Mouse (Mus musculus): ENCODE measurements around the gene Cbs. TPM values are rescaled to one million over a fixed set of nuclear protein-coding genes. Genes with fewer than 3 reads are reported as not detected.

Cbs gene
- 4.7 and 4.8 TPM in 2 replicates for polyA plus RNA-seq (2012; rRNA removed)
- polyA plus RNA-seq (2014; fragmentation: Nextera tagmentation; extraction: Ambion mirVana), result 3.9 and 4.6 TPM in 2 replicates

DNA sequence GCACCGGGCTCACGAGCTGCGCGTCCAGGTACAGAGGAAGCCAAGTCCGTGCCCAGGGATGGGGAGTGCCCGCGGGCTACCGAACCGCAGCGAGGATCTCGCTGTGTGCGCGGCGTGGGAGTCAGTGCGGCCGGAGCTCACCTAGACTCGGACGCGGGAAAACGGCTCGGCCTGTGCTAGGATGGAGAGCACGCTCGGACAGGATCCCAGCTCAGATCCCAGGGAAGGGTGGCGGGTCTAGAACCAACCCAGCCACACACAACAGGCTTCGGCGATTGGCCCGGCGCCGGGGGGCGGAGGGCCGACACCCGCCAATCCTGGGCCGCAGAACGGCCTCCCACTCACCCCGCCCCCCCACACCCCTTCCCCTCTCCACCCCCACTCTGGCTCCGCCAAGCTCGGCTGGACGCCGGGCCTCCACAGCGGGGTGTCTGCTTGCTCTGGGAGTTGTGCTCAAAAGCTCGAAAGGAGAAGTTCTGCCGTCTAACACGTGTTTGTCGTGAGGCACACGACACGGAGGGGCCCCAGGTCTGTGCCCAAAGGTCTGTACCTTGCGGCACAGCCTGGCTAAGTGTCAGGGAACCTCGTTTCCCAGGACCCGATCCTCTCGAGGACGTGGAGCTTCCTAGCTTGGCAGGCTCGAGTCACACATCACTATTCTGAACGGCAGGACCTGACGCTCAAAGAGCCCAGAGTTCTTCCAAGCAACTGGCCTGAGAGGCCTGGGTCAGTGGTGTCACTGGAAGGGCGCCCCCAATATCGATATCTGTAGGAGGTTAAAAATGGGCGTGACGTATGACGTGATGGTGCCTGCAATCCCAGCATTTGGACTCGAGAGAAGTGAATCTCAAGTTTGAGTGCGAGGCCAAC is at the start of gene Cbs:
Gene Cbs, minus strand, starts transcription at position 297 of the 870 bp plus-strand sequence.
- peak; percentile 54; the same call in 1 of the 2 replicates for TF ChIP-seq POLR2A (IDR thresholded peaks at IDR 0.05; ENCODE audit: borderline replicate concordance, extremely low read depth, insufficient read depth, insufficient read length)
- Histone ChIP-seq H3K27ac (replicated peaks; ENCODE audit: low read depth, low read length) (no peak within 1 kb of the TSS), H3K27me3 (ENCODE audit: control insufficient read depth, insufficient read depth, low read length) (peaks cover 17% of the 10 kb centered on the region), H3K4me3 (replicated peaks; ENCODE audit: low read length) (peak within 1 kb of the TSS; percentile 55), H3K9me3 (ENCODE audit: control insufficient read depth, low read length) (no peaks in the 10 kb centered on the region), H3K9ac (ENCODE audit: low read depth, low read length, severe bottlenecking) (peak within 1 kb of the TSS; percentile 45), H3K4me2 (replicated peaks; ENCODE audit: low read depth, low read length, severe bottlenecking) (peak within 1 kb of the TSS; percentile 97), H3K36me3 (ENCODE audit: control insufficient read depth, insufficient read depth, low read length) (no peaks in the 10 kb centered on the region), H3K4me1 (ENCODE audit: control insufficient read depth, insufficient read depth, low read length) (peaks cover 8% of the 10 kb centered on the region)
- DNase-seq (ENCODE audit: low spot score), result peak; percentile 84
- WGBS, result 4% methylated on average over 56 of the region's 61 CpGs
- peak; percentile 95 for ATAC-seq (ENCODE audit: low FRiP score, low read depth)

DNA sequence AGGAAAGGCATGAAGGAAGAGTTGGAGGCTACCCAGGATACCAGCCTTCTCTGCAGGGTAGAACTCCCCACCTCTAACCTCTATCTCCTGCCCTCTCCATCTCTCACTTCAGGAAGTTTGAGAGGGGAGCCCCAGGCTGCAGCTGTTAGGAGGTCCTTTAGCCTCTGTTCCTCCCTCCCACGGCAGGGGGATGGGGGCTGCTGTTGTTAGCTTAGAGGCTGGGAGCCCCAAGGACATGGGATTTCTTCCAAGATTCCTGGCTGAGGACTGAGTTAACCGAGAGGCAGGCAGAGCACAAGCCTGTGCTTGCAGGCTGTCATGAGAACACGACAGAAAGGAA is 49.2 kb upstream of the Cbs start:
- Histone ChIP-seq H3K27me3 (ENCODE audit: control insufficient read depth, insufficient read depth, low read length) (no peaks in the 10 kb centered on the region), H3K9me3 (ENCODE audit: control insufficient read depth, low read length) (no peaks in the 10 kb centered on the region), H3K27ac (replicated peaks; ENCODE audit: low read depth, low read length) (peak overlapping the region; percentile 87), H3K36me3 (ENCODE audit: control insufficient read depth, insufficient read depth, low read length) (no peaks in the 10 kb centered on the region), H3K4me3 (replicated peaks; ENCODE audit: low read length) (no peak overlapping the region), H3K9ac (ENCODE audit: low read depth, low read length, severe bottlenecking) (peak overlapping the region; percentile 43; the same call in 1 of the 2 replicates), H3K4me1 (ENCODE audit: control insufficient read depth, insufficient read depth, low read length) (peaks cover 11% of the 10 kb centered on the region), H3K4me2 (replicated peaks; ENCODE audit: low read depth, low read length, severe bottlenecking) (peak overlapping the region; percentile 35; the same call in 1 of the 2 replicates)
- 6% methylated on average over 3 of the region's 3 CpGs for WGBS
- DNase-seq (ENCODE audit: low spot score) (peak; percentile 87), ATAC-seq (ENCODE audit: low FRiP score, low read depth) (peak; percentile 69)
- TF ChIP-seq POLR2A (IDR thresholded peaks at IDR 0.05; ENCODE audit: borderline replicate concordance, extremely low read depth, insufficient read depth, insufficient read length), result no peak

DNA sequence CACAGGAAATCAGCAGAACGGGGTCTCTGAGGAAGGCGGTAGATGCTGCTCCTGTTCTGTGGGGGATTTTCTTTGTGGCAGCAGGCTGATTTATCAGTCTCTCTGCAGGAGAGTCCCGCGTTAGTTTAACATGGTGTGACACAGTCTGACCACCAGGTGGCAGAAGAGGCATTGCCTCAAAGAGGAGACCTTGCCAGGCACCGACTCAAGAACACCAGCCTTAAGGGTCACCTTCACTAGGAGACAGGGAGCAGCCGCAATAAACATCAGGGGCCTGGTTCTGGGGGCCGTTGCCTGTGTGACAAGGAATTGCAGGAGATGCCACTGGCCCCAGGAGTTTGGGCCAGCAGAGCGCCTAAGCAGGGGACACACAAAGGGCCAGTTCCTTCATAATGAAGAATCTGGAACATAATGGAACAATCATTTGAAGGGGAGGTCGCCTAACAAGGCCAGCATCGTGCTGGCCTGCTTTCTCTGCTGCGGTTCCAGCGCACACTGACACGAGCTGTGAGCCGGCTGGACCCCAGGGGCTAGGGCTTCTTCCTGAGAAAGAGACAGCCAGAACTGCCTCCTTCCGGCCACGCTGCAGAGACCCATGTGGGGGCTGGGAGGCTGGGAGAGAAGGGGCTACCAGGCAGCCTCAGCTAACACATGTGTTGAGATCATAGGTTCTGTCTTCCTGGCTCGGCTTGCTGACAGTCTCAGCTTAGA is 48.6 kb upstream of the Cbs start:
- Histone ChIP-seq H3K4me2 (replicated peaks; ENCODE audit: low read depth, low read length, severe bottlenecking) (peak overlapping the region; percentile 35), H3K36me3 (ENCODE audit: control insufficient read depth, insufficient read depth, low read length) (no peaks in the 10 kb centered on the region), H3K9ac (ENCODE audit: low read depth, low read length, severe bottlenecking) (peak overlapping the region; percentile 43; the same call in 1 of the 2 replicates), H3K27ac (replicated peaks; ENCODE audit: low read depth, low read length) (peak overlapping the region; percentile 87), H3K4me1 (ENCODE audit: control insufficient read depth, insufficient read depth, low read length) (peaks cover 11% of the 10 kb centered on the region), H3K27me3 (ENCODE audit: control insufficient read depth, insufficient read depth, low read length) (no peaks in the 10 kb centered on the region), H3K4me3 (replicated peaks; ENCODE audit: low read length) (no peak overlapping the region), H3K9me3 (ENCODE audit: control insufficient read depth, low read length) (no peaks in the 10 kb centered on the region)
- 9% methylated on average over 17 of the region's 17 CpGs for whole genome bisulfite sequencing
- TF ChIP-seq POLR2A (IDR thresholded peaks at IDR 0.05; ENCODE audit: borderline replicate concordance, extremely low read depth, insufficient read depth, insufficient read length), result no peak
- ATAC-seq (ENCODE audit: low FRiP score, low read depth) (peak; percentile 75), DNase-seq (ENCODE audit: low spot score) (peak; percentile 92)

DNA sequence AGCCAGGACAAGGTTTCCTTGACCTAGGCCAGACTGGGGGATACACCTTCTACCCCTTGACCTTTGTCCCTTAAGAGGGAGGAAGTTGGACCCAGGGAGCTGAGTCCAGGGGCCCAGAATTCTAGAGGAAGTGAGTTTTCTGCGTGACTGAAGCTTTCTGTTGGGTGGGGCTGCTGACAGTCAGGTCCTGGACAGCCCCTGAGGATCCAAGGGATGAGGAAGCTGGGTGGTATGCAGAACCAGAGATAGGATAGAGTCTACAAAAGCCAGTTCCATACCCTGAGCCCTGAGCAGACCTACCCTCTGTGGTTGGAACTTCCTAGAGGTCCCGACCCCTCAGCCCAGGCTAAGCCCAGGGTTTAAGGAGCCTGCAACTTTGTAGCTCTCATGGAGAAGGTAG is 43.4 kb upstream of the Cbs start:
- Histone ChIP-seq H3K36me3 (ENCODE audit: control insufficient read depth, insufficient read depth, low read length) (no peaks in the 10 kb centered on the region), H3K4me1 (ENCODE audit: control insufficient read depth, insufficient read depth, low read length) (no peaks in the 10 kb centered on the region), H3K9ac (ENCODE audit: low read depth, low read length, severe bottlenecking) (no peak overlapping the region), H3K27me3 (ENCODE audit: control insufficient read depth, insufficient read depth, low read length) (no peaks in the 10 kb centered on the region), H3K4me3 (replicated peaks; ENCODE audit: low read length) (no peak overlapping the region), H3K4me2 (replicated peaks; ENCODE audit: low read depth, low read length, severe bottlenecking) (no peak overlapping the region), H3K27ac (replicated peaks; ENCODE audit: low read depth, low read length) (no peak overlapping the region), H3K9me3 (ENCODE audit: control insufficient read depth, low read length) (no peaks in the 10 kb centered on the region)
- ATAC-seq (ENCODE audit: low FRiP score, low read depth) (no peak), DNase-seq (ENCODE audit: low spot score) (no peak)
- no peak for TF ChIP-seq POLR2A (IDR thresholded peaks at IDR 0.05; ENCODE audit: borderline replicate concordance, extremely low read depth, insufficient read depth, insufficient read length)
- WGBS, result 82% methylated on average over 2 of the region's 2 CpGs

DNA sequence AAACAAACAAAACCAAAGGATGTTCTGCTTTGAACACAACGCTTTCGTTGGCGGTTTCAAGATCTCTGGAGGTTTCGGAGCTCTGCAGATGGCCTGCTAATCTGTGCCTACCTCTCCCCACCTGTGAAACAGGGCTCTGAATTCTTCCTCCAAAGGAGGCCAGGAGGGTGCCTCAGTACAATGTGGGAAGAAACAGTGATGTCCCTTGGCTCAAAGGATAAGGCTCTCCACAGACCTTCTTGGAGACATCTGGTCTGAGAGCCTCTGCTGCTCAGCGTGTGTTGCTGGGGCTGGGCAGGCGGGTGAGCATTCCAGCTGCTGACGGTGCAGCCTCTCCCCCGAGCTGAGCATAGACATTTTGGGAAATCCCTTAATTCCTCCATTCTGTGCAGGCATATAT is 40.5 kb upstream of the Cbs start, which contains the start of gene Cryaa:
Gene Cryaa, plus strand, starts transcription at position 301 of the 400 bp plus-strand sequence.
- 72% methylated on average over 8 of the region's 8 CpGs for WGBS
- no peaks in the 10 kb centered on the region for H3K4me1 ChIP-seq (ENCODE audit: control insufficient read depth, insufficient read depth, low read length)
- ATAC-seq (ENCODE audit: low FRiP score, low read depth), result no peak
- no peaks in the 10 kb centered on the region for H3K36me3 ChIP-seq (ENCODE audit: control insufficient read depth, insufficient read depth, low read length)
- DNase-seq (ENCODE audit: low spot score), result no peak
- TF ChIP-seq POLR2A (IDR thresholded peaks at IDR 0.05; ENCODE audit: borderline replicate concordance, extremely low read depth, insufficient read depth, insufficient read length), result no peak
- no peak within 1 kb of the TSS for H3K27ac ChIP-seq (replicated peaks; ENCODE audit: low read depth, low read length)
- H3K9ac ChIP-seq (ENCODE audit: low read depth, low read length, severe bottlenecking), result no peak within 1 kb of the TSS
- no peak within 1 kb of the TSS for H3K4me3 ChIP-seq (replicated peaks; ENCODE audit: low read length)
- no peak within 1 kb of the TSS for H3K4me2 ChIP-seq (replicated peaks; ENCODE audit: low read depth, low read length, severe bottlenecking)
- no peaks in the 10 kb centered on the region for H3K9me3 ChIP-seq (ENCODE audit: control insufficient read depth, low read length)
- no peaks in the 10 kb centered on the region for H3K27me3 ChIP-seq (ENCODE audit: control insufficient read depth, insufficient read depth, low read length)

Measured in limb, embryonic 14.5 days (tissue).